Mouse (Mus musculus): ENCODE results near the gene Cdkn2a. TPM values are rescaled to one million over a fixed set of nuclear protein-coding genes. Genes with fewer than 3 reads are reported as not detected.
A peak's percentile ranks its signal among the peaks of the same experiment; 100 is the strongest.

Gene Cdkn2a
- polyA plus RNA-seq (2012; rRNA removed) = 13.3 and 15.0 TPM in 2 replicates

DNA sequence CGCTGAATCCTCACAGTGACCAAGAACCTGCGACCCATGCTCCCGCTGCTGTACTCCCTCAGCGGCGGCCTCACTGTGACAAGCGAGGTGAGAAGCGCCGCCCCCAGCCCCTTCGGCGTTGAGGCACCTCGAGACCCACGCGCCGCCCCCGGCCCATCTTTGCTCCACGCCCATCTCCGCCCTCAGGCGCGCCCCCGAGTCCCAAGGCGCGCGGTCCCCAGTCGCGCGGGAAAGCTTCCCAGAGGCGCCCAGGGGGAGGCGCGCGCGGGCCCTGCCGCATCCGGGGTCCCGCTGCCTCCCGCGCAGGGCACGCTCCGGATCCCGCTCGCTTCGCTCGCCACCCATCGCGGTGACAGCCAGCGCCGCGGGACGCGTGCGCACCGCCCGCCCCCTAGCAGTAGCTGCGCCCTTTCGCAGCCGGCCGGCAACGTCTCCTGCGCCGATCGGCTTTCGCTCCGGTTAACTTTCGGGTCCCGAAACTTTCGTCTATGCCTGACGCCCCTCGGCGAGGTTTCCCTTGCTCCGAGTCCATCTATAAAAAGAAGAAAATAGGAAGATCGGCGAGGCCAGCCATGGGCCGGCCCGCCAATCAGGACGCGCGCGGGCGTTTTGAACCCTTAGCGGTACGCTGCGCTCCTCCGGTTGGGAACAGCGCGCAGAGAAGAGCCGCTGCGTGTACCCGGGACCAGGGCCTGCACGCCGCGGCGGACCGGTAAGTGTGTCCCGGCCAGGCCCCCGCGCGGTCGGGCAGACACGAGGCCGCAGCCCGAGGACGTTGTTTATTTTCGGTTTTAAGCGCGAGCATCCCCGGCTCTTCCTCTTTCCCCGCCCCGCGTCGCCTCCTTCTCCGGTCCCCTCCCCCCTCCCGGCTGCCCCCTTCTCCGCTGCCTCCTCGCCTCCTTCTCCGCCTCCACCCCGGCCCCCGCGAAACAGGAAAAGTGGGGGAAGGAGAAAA, at the start of gene Cdkn2a:
TSS of gene Cdkn2a (minus strand) at position 168 of the 955 bp plus-strand sequence.
- Histone ChIP-seq H3K4me3 (ENCODE audit: control insufficient read depth, low read depth, low read length) (peak within 1 kb of the TSS; percentile 89), H3K27me3 (ENCODE audit: control insufficient read depth, insufficient read depth, low read length) (no peaks in the 10 kb centered on the region), H3K27ac (ENCODE audit: control insufficient read depth, insufficient read depth, low read depth, low read length) (peak within 1 kb of the TSS; percentile 40), H3K36me3 (ENCODE audit: control insufficient read depth, insufficient read depth, low read length) (peaks cover 1% of the 10 kb centered on the region; the same call in 1 of the 2 replicates), H3K4me1 (ENCODE audit: control insufficient read depth, insufficient read depth, low read length) (peaks cover 3% of the 10 kb centered on the region)
- TF ChIP-seq CTCF (IDR thresholded peaks at IDR 0.05; ENCODE audit: control insufficient read depth, insufficient read depth, insufficient replicate concordance, low read depth, low read length) = no peak
- TF ChIP-seq POLR2A (IDR thresholded peaks at IDR 0.05; ENCODE audit: control insufficient read depth, low read depth, low read length) = no peak; the same call in 1 of the 2 replicates

DNA sequence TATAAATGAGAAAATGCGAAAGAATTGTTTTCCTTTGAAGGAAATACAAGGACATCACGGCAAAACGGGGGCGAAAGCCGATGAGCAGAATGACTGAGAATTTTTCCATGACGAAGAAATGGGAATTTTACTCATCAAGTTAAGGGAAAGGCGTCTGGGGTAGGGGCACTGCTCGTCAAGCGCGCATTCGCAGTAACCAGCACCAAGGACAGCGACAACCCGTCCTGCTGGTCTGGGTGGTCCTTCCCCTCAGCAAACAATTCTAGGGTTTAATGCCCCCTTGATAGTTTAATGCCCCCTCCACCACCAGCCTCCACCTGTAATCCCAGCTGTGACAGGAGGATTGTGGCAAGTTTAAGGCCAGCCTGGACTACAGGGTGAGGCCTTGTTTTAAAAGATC, 19.0 kb upstream of the Cdkn2a start:
- TF ChIP-seq POLR2A (IDR thresholded peaks at IDR 0.05; ENCODE audit: control insufficient read depth, low read depth, low read length) (no peak), CTCF (IDR thresholded peaks at IDR 0.05; ENCODE audit: control insufficient read depth, insufficient read depth, insufficient replicate concordance, low read depth, low read length) (no peak)
- no peak overlapping the region for H3K4me3 ChIP-seq (ENCODE audit: control insufficient read depth, low read depth, low read length)
- no peaks in the 10 kb centered on the region for H3K27me3 ChIP-seq (ENCODE audit: control insufficient read depth, insufficient read depth, low read length)
- H3K36me3 ChIP-seq (ENCODE audit: control insufficient read depth, insufficient read depth, low read length) = no peaks in the 10 kb centered on the region
- H3K27ac ChIP-seq (ENCODE audit: control insufficient read depth, insufficient read depth, low read depth, low read length) = no peak overlapping the region
- H3K4me1 ChIP-seq (ENCODE audit: control insufficient read depth, insufficient read depth, low read length) = no peaks in the 10 kb centered on the region; the same call in 1 of the 2 replicates

DNA sequence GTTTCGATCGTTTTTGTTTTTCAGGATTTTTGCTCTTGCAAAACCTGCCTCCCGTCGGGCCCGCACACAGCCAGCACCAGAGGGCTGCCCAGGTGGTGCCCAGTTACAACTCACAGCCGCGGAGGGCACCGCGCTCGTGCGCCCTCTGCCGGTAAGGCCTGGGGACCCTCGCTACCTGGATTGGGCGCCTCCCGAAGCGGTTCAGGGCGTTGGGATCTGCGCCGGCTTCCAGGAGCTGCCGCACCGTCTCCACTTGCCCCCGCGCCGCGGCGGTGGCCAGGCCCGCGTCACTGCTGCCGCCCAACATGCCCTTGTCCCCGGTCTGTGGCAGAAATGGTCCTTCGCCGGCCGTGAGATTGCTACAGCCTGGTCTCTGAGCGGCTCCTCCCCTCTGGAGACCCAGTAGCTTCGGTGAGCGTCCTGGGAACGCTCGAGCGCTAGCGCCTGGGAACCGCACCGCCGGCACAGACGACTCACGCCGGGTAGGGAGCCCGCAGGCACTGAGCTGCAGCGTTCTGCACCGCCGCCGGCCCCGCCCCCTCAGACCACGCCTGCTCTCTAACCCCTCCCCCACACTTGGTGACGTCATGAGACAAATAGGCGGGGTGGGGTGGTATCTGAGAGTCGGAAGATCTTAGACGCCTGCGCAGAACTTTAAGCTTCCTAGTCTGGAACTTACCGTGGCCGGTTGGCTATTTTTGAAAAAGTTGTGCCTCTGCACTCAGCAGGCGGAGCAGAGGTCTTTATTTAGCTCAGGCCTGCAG, 16.2 kb upstream of the Cdkn2a start, which contains the start of gene Cdkn2b:
TSS of gene Cdkn2b (minus strand) at position 549 of the 764 bp plus-strand sequence.
- H3K4me1 ChIP-seq (ENCODE audit: control insufficient read depth, insufficient read depth, low read length) = peaks cover 4% of the 10 kb centered on the region
- H3K27me3 ChIP-seq (ENCODE audit: control insufficient read depth, insufficient read depth, low read length) = no peaks in the 10 kb centered on the region
- H3K27ac ChIP-seq (ENCODE audit: control insufficient read depth, insufficient read depth, low read depth, low read length) = peak within 1 kb of the TSS; percentile 91
- peak within 1 kb of the TSS; percentile 93 for H3K4me3 ChIP-seq (ENCODE audit: control insufficient read depth, low read depth, low read length)
- no peaks in the 10 kb centered on the region for H3K36me3 ChIP-seq (ENCODE audit: control insufficient read depth, insufficient read depth, low read length)
- TF ChIP-seq POLR2A (IDR thresholded peaks at IDR 0.05; ENCODE audit: control insufficient read depth, low read depth, low read length) (peak; percentile 66; the same call in 1 of the 2 replicates), CTCF (IDR thresholded peaks at IDR 0.05; ENCODE audit: control insufficient read depth, insufficient read depth, insufficient replicate concordance, low read depth, low read length) (peak; percentile 74)

GRCm38 (mm10) chr4:89309996-89310395, 15.5 kb upstream of the Cdkn2a start:
- Histone ChIP-seq H3K36me3 (ENCODE audit: control insufficient read depth, insufficient read depth, low read length) (no peaks in the 10 kb centered on the region), H3K4me1 (ENCODE audit: control insufficient read depth, insufficient read depth, low read length) (peaks cover 4% of the 10 kb centered on the region), H3K27ac (ENCODE audit: control insufficient read depth, insufficient read depth, low read depth, low read length) (peak overlapping the region; percentile 91; the same call in 1 of the 2 replicates), H3K27me3 (ENCODE audit: control insufficient read depth, insufficient read depth, low read length) (no peaks in the 10 kb centered on the region), H3K4me3 (ENCODE audit: control insufficient read depth, low read depth, low read length) (peak overlapping the region; percentile 93)
- TF ChIP-seq CTCF (IDR thresholded peaks at IDR 0.05; ENCODE audit: control insufficient read depth, insufficient read depth, insufficient replicate concordance, low read depth, low read length) (no peak), POLR2A (IDR thresholded peaks at IDR 0.05; ENCODE audit: control insufficient read depth, low read depth, low read length) (no peak)

DNA sequence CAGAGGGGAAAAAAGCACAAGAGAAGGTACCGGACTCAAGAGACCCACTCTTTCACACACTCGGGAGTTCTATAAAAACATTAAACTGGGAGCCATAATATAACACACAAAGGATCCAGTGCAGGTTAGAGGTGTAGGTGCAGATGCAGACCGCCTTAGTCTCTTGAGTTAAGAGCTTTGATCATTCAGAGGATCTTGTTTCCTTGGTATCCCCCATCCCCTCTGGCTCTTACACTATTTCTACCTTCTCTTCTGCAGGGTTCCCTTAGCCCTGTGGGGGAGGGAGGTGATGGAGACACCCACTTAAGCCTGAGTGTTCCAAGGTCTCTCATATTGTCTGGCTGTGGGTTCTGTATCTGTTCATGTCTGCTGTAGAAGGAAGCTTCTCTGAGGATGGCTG, 13.5 kb upstream of the Cdkn2a start:
- Histone ChIP-seq H3K4me1 (ENCODE audit: control insufficient read depth, insufficient read depth, low read length) (peaks cover 4% of the 10 kb centered on the region), H3K27ac (ENCODE audit: control insufficient read depth, insufficient read depth, low read depth, low read length) (no peak overlapping the region), H3K27me3 (ENCODE audit: control insufficient read depth, insufficient read depth, low read length) (no peaks in the 10 kb centered on the region), H3K36me3 (ENCODE audit: control insufficient read depth, insufficient read depth, low read length) (no peaks in the 10 kb centered on the region), H3K4me3 (ENCODE audit: control insufficient read depth, low read depth, low read length) (no peak overlapping the region)
- no peak for TF ChIP-seq CTCF (IDR thresholded peaks at IDR 0.05; ENCODE audit: control insufficient read depth, insufficient read depth, insufficient replicate concordance, low read depth, low read length)
- TF ChIP-seq POLR2A (IDR thresholded peaks at IDR 0.05; ENCODE audit: control insufficient read depth, low read depth, low read length) = no peak

DNA sequence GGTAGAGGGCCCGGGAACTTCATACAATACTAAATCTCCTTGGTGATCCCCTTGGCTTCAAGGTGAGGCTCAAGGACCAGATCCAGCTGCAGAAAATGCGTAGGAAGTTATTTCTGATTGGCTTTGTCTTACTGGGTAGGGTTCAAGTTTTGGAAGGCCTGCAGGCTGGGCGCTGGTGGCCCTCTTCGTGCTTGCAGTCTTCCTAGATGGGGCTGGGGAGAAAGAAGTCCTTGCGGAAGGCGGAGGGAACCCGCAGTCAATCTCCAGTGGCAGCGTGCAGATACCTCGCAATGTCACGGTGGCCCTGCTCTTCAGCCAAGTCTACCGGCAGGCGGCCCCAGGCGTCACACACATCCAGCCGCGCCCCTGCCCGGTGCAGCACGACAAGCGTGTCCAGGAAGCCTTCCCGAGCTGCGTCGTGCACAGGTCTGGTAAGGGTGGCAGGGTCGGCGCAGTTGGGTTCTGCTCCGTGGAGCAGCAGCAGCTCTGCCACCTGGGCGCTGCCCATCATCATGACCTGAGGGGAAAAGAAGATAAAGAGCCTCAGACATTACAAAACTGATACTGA, 12.4 kb upstream of the Cdkn2a start:
- TF ChIP-seq POLR2A (IDR thresholded peaks at IDR 0.05; ENCODE audit: control insufficient read depth, low read depth, low read length) = no peak
- TF ChIP-seq CTCF (IDR thresholded peaks at IDR 0.05; ENCODE audit: control insufficient read depth, insufficient read depth, insufficient replicate concordance, low read depth, low read length) = no peak
- H3K27me3 ChIP-seq (ENCODE audit: control insufficient read depth, insufficient read depth, low read length) = no peaks in the 10 kb centered on the region
- no peaks in the 10 kb centered on the region for H3K36me3 ChIP-seq (ENCODE audit: control insufficient read depth, insufficient read depth, low read length)
- peaks cover 4% of the 10 kb centered on the region for H3K4me1 ChIP-seq (ENCODE audit: control insufficient read depth, insufficient read depth, low read length)
- H3K27ac ChIP-seq (ENCODE audit: control insufficient read depth, insufficient read depth, low read depth, low read length) = no peak overlapping the region
- peak overlapping the region; percentile 11 for H3K4me3 ChIP-seq (ENCODE audit: control insufficient read depth, low read depth, low read length)
